Mouse (Mus musculus) ES-Bruce4 (cell line): ENCODE measurements around the gene Marcks.

ENCODE experiments used
- CTCF ChIP-seq: IDR thresholded peaks from one replicate; pipeline ENCODE4 v1.8.1; 2011; ENCODE audit warnings: low read depth, low read length
- POLR2A ChIP-seq: IDR thresholded peaks from one replicate; pipeline ENCODE4 v1.8.1; 2011; ENCODE audit warnings: low read length; ENCODE audit not compliant: insufficient read depth

DNA sequence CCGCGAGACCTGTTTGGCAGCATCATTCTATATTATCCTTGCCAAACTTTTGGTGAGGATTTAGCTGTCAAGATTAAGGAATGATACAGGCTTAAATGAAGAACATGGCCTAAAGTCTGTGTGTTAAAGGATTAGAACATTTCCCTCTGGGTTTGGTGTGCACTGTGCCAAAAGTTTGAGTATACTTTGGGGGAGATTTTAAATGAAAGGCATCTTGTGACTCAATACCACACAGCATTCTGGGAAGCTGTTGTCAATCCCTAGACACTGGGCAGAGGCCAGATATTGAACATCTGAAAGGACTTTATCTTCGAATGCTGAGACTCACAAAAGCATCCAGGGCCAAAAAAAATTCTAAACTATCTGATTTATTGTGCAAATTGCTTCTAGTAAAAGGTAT, 21.0 kb upstream of the Marcks start:
- TF ChIP-seq CTCF (no peak), POLR2A (no peak)
